Mouse (Mus musculus) thymus, adult 2 months (tissue): ENCODE results near the gene Myom1.

Experiments used
- CTCF ChIP-seq: fragments of 200-500 bp; IDR thresholded peaks from 2 replicates; pipeline ENCODE4 v1.5.1; 2012; ENCODE audit warnings: mild to moderate bottlenecking, control low read depth, low read length, moderate library complexity, borderline replicate concordance; ENCODE audit not compliant: control insufficient read depth, poor library complexity, insufficient read depth; ENCODE audit errors: extremely low read depth
- POLR2A ChIP-seq: fragments of 200-500 bp; IDR thresholded peaks from 2 replicates; pipeline ENCODE4 v1.6.1; 2012; ENCODE audit warnings: mild to moderate bottlenecking, low read length, control low read depth, moderate library complexity; ENCODE audit not compliant: control insufficient read depth, poor library complexity, insufficient read depth; ENCODE audit errors: extremely low read depth

DNA sequence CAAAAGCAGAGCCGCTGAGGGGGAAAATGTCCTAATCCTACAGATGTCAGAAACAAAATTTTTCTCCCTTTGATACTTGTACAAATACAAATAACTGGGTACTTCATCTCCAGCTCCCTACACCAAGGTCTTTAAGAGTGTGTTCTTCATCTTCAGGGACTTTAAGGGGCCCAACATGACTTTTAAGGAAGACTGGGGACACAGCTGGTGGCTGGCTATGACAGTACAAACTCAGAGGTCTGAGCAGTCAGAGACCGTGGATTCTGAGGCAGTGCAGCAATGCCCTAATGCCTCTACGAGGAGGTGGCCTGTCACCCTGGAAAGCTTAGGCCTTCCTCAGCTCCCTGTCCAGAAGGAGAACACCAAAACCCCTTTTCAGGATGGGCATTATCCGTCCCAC lies 679 bp downstream of the Myom1 start:
- TF ChIP-seq CTCF (no peak), POLR2A (no peak)
